Mouse (Mus musculus) cortical plate, adult 2 months (tissue): Measurements from ENCODE around the gene Tnrc6b.

Source experiments
- CTCF ChIP-seq: fragments of 200-500 bp; IDR thresholded peaks from 2 replicates; pipeline ENCODE4 v1.5.1; 2011; ENCODE audit warnings: mild to moderate bottlenecking, control low read depth, low read length; ENCODE audit not compliant: insufficient read depth; ENCODE audit errors: extremely low read depth
- POLR2A ChIP-seq: fragments of 200-500 bp; IDR thresholded peaks from 2 replicates; pipeline ENCODE4 v1.6.1; 2011; ENCODE audit warnings: mild to moderate bottlenecking, low read length, control low read depth; ENCODE audit not compliant: insufficient read depth; ENCODE audit errors: extremely low read depth

DNA sequence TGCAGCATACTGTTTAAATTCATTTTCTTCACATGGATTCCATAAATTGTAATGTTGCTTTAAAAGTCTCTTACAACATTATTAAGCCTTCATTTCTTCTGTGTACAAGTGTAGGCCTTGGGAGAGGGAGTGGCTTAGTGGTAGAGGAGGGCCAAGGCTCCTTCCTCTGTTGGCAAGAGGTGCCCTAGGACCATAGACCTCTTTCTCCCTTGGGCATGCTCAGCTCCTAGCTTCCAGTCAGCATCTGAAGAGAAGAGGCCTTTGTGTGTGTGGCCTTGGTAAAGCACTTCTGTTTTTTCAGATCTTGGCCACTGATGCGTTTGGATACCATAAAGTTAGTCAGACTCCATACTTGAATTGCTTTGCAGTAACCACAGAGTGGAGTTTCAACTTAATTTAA lies 133.1 kb downstream of the Tnrc6b start:
- TF ChIP-seq CTCF (no peak), POLR2A (no peak)
